Mouse (Mus musculus) forebrain, embryonic 15.5 days (tissue): ENCODE data around the gene Tbc1d30. TPM values are rescaled to one million over a fixed set of nuclear protein-coding genes. Genes with fewer than 3 reads are reported as not detected.

Experiments
- ATAC-seq: fragments of 200-750 bp; cut with Nextera tagmentation; replicated peaks from 2 replicates; pipeline ENCODE4 v1.8.0; 2017; ENCODE audit warnings: mild to moderate bottlenecking, moderate TSS enrichment, moderate library complexity
- H3K27ac ChIP-seq: fragments of 300-500 bp; sonication (generic); replicated peaks from 2 replicates; pipeline ENCODE4 v1.5.1; 2015; ENCODE audit warnings: mild to moderate bottlenecking, inconsistent platforms
- H3K27me3 ChIP-seq: fragments of 300-500 bp; sonication (generic); 2 replicates; pipeline ENCODE4 v1.6.1; 2015; ENCODE audit warnings: inconsistent platforms
- H3K36me3 ChIP-seq: fragments of 300-500 bp; sonication (generic); 2 replicates; pipeline ENCODE4 v1.6.1; 2015; ENCODE audit warnings: mild to moderate bottlenecking, inconsistent platforms
- H3K4me1 ChIP-seq: fragments of 300-500 bp; sonication (generic); 2 replicates; pipeline ENCODE4 v1.6.1; 2015; ENCODE audit warnings: inconsistent platforms
- H3K4me2 ChIP-seq: fragments of 300-500 bp; sonication (generic); replicated peaks from 2 replicates; pipeline ENCODE4 v1.6.1; 2015; ENCODE audit warnings: mild to moderate bottlenecking, inconsistent platforms
- H3K4me3 ChIP-seq: fragments of 300-500 bp; sonication (generic); 2 replicates; pipeline ENCODE4 v1.5.1; 2015; ENCODE audit warnings: mild to moderate bottlenecking, inconsistent platforms
- H3K9ac ChIP-seq: fragments of 300-500 bp; sonication (generic); replicated peaks from 2 replicates; pipeline ENCODE4 v1.6.1; 2015; ENCODE audit warnings: mild to moderate bottlenecking, inconsistent platforms
- H3K9me3 ChIP-seq: fragments of 300-500 bp; sonication (generic); 2 replicates; pipeline ENCODE4 v1.6.1; 2016; ENCODE audit warnings: inconsistent platforms
- WGBS: fragments of 180-500 bp; shearing (Covaris S2); methylation state at CpG from one replicate; pipeline ENCODE4 v1.1.7; 2015; ENCODE audit warnings: mixed read lengths; 5-methylcytosine and 5-hydroxymethylcytosine counted together
- polyA plus RNA-seq: library from polyadenylated mRNA; unstranded; fragments of >200 nt; fragmentation: Nextera tagmentation; extraction: Ambion mirVana; gene quantifications from 2 replicates; pipeline ENCODE4 v1.2.1, GENCODE M21; 2015

Tbc1d30 gene
- polyA plus RNA-seq = 8.5 and 9.1 TPM in 2 replicates

DNA sequence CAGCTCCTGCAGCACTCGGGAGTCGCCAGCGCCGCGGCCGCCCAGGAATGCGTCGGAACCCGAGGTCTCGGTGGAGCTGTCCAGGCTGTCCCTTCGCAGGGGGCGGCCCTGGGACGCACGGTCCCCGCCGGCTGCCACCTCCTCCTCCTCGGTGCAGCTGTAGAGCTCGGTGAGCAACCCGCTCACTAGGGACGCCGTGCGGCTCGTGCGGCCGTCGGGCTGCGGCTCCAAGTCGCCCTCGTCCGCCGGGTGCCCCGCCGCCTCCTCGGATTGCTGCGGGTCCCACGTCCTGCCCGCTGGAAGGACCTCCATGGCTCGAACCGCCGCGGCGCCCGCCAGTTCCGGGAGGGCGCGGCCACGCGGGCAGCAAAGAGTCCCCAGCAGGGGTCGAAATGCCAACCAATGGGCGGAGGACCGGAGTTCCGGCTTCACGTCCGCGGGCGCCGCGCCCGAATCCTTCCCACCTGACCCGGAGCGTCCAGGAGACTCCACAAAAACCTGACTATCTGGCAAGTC lies at the start of gene Tbc1d30:
TSS of gene Tbc1d30 (minus strand) at position 213 of the 516 bp plus-strand sequence.
- H3K9me3 ChIP-seq = no peaks in the 10 kb centered on the region
- peak within 1 kb of the TSS; percentile 48 for H3K4me3 ChIP-seq
- H3K27me3 ChIP-seq = peaks cover 31% of the 10 kb centered on the region
- H3K4me2 ChIP-seq = peak within 1 kb of the TSS; percentile 93
- ATAC-seq = no peak
- under 1% methylated on average over 59 of the region's 61 CpGs for WGBS
- peaks cover 17% of the 10 kb centered on the region for H3K4me1 ChIP-seq
- no peak within 1 kb of the TSS for H3K27ac ChIP-seq
- peak within 1 kb of the TSS; percentile 43 for H3K9ac ChIP-seq
- H3K36me3 ChIP-seq = no peaks in the 10 kb centered on the region

DNA sequence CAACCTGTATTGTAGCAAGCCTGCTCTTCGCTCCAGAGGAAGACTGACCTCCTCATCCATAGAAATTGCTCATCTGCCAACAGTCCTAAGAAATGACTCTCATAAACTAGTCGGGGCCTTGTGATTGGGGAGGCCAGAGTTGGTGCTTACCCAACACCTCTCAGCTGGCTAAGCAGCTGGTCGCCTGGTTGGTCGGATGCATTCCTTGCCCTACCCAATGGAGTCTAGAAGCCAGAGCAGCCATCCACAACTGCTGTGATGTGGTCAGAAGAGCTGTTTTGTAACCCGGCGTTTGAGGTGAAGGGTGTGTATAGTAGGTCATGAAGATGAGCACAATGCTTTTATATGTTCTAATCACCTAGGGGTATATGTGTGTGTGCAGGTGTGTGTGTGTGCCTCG lies 47.5 kb upstream of the Tbc1d30 start:
- Histone ChIP-seq H3K4me3 (no peak overlapping the region), H3K9me3 (no peaks in the 10 kb centered on the region), H3K27me3 (no peaks in the 10 kb centered on the region), H3K4me1 (no peaks in the 10 kb centered on the region), H3K4me2 (no peak overlapping the region), H3K36me3 (peaks cover 32% of the 10 kb centered on the region), H3K9ac (no peak overlapping the region), H3K27ac (no peak overlapping the region)
- no peak for ATAC-seq
- WGBS = 97% methylated on average over 7 of the region's 7 CpGs

DNA sequence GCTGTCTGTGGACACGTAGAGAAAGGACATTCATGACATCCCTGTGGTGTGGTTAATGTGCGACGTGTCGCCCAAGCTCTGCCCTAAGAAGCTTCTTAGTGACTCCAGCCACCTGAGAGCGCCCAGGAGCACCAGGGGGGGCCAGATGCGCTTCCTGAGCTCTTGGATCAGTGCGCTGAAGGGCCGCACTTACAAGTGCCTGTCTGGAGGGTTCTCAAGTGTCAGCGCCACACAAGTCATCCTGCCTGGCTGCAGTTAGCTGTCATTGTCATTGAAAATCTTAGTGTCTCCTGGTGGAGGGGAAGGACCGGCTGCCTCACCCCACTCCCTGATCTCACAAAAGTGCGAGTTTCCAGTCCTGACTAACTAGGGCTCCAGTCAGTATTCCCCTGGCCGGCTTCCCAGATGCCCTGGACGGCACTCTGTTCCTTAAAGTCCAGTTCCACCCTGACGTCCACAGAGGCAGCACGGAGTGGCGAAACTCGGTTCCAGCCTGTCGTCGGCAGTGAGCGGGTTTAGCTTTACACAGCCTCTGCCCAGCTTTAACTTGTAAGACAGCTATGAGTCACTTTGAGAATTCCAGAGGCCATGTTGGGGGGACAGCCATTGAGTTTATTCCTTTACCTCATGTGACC lies 44.6 kb upstream of the Tbc1d30 start:
- H3K4me2 ChIP-seq = no peak overlapping the region
- no peak overlapping the region for H3K9ac ChIP-seq
- no peak overlapping the region for H3K27ac ChIP-seq
- WGBS = 88% methylated on average over 20 of the region's 20 CpGs
- H3K27me3 ChIP-seq = no peaks in the 10 kb centered on the region
- no peak for ATAC-seq
- no peaks in the 10 kb centered on the region for H3K4me1 ChIP-seq
- peaks cover 61% of the 10 kb centered on the region for H3K36me3 ChIP-seq
- H3K4me3 ChIP-seq = no peak overlapping the region
- H3K9me3 ChIP-seq = no peaks in the 10 kb centered on the region

DNA sequence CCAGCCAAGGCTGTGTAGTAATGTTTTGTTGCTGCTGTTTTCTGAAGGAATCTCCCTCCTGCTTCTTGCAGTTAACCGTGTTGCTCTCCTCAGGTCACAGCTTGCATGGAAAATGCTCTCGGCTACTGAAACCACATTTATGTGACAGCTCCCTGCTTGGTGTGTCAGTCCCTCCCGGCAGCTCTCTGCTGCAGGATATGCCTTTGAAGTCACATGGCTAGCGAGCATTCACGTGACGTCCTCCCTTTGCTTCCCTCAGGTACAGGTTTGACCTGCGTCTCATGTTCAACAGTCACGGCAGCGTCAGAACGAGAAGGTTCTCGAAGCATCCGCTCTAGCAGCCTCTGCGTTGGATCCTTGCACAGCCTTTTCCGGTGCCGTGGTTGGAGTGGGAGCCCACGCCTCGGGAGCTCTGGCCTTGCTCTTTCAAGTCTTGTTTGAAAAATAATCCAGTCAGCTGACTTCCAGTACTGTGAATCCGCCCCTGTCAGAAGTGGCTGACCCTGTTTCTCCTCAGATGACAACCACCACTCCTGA lies 43.8 kb upstream of the Tbc1d30 start:
- Histone ChIP-seq H3K4me3 (no peak overlapping the region), H3K9me3 (no peaks in the 10 kb centered on the region), H3K4me1 (no peaks in the 10 kb centered on the region), H3K4me2 (no peak overlapping the region), H3K36me3 (peaks cover 65% of the 10 kb centered on the region), H3K9ac (no peak overlapping the region), H3K27me3 (no peaks in the 10 kb centered on the region), H3K27ac (no peak overlapping the region)
- ATAC-seq = no peak
- WGBS = 91% methylated on average over 18 of the region's 18 CpGs

DNA sequence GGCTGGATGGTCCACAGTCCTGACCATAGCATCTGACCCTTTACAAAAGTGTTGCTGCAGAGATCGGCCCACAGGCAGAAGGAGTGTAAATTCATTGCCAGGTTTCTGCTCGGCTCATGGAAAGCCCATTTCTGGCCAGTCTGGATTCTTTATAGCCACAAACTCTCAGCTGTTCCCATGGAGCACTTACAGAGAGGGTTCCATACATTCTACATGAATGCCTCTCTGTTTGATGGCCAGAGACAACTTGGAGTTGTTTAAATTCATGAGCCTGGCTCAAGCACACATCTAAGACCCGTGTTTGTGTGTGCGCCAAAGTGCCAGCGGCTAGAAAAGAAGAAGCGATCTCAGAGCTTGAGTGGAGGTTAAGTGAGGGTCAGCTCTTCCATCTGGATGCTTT lies 43.2 kb upstream of the Tbc1d30 start:
- H3K9me3 ChIP-seq = no peaks in the 10 kb centered on the region
- H3K9ac ChIP-seq = no peak overlapping the region
- H3K4me1 ChIP-seq = no peaks in the 10 kb centered on the region
- no peaks in the 10 kb centered on the region for H3K27me3 ChIP-seq
- 79% methylated on average over 6 of the region's 6 CpGs for WGBS
- H3K27ac ChIP-seq = no peak overlapping the region
- ATAC-seq = no peak
- peaks cover 65% of the 10 kb centered on the region for H3K36me3 ChIP-seq
- no peak overlapping the region for H3K4me2 ChIP-seq
- no peak overlapping the region for H3K4me3 ChIP-seq

DNA sequence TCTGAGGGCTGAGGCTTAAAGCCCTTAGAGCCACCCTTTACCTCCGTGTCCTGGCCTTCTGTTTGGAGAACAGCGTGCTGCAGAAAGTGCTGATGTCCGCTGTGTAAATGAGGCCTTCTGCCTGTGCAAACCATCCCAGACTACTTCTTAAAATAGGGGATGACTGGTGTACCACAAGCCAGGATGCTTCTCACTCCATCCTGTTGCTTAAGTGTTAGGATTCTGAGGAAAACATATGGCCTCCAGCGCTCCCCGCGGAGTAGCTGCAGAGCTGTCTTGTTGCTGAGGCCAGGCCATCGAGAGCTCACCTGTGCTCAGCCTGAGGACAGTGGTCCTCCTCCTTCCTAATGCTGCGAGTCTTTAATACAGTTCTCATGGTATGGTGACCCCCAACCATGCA lies 40.8 kb upstream of the Tbc1d30 start:
- WGBS = 93% methylated on average over 8 of the region's 8 CpGs
- no peak overlapping the region for H3K27ac ChIP-seq

DNA sequence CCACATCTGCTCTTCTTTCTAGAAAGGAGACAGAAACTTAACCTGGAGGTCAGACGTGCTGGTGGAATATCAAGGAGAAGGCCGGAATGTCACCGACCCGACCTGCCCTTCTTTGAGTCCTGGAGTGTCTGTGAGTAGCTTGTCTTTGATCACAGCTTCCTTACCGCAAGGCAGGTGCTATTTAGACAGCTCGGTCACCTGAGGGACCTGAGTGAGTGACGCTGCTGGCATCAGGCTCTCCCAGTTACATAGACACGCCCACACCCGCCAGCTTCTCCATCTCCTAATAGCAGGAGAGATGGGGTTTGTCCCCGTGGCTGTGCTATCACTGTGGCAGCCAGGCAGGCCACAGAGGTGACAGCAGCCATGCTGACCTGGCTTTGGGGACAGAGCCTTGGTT lies 39.5 kb upstream of the Tbc1d30 start:
- Histone ChIP-seq H3K27ac (no peak overlapping the region), H3K4me1 (no peaks in the 10 kb centered on the region), H3K27me3 (no peaks in the 10 kb centered on the region), H3K9me3 (no peaks in the 10 kb centered on the region), H3K36me3 (peaks cover 63% of the 10 kb centered on the region), H3K9ac (no peak overlapping the region), H3K4me2 (no peak overlapping the region), H3K4me3 (no peak overlapping the region)
- no peak for ATAC-seq
- 88% methylated on average over 10 of the region's 10 CpGs for WGBS

More for the DNA sequence above, 40.8 kb upstream of the Tbc1d30 start:
- H3K4me1 ChIP-seq = no peaks in the 10 kb centered on the region
- no peak overlapping the region for H3K4me3 ChIP-seq
- H3K9ac ChIP-seq = no peak overlapping the region
- H3K36me3 ChIP-seq = peaks cover 76% of the 10 kb centered on the region
- no peak for ATAC-seq
- H3K9me3 ChIP-seq = no peaks in the 10 kb centered on the region
- no peaks in the 10 kb centered on the region for H3K27me3 ChIP-seq
- no peak overlapping the region for H3K4me2 ChIP-seq

DNA sequence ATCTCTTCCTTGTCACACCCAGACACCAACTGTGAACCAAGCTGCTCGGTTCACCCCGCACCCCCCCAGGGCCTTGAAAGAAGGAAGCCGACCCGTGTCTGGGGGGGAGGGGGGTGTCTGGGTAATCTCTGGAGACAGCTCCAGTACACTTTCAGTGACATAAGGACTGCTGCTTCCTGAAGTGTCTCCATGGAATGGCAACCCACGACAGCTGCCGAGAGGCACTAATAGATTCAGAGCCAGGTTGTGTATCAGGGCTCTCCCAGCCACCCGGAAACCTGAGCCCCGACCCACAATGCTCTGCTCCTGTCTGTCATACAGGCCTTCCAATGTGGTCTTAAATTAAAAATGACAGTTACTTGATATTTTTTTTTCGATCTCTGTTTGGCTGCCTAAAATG lies 35.3 kb upstream of the Tbc1d30 start:
- no peaks in the 10 kb centered on the region for H3K9me3 ChIP-seq
- H3K4me2 ChIP-seq = no peak overlapping the region
- no peak overlapping the region for H3K9ac ChIP-seq
- ATAC-seq = no peak
- 65% methylated on average over 9 of the region's 9 CpGs for WGBS
- no peak overlapping the region for H3K4me3 ChIP-seq
- no peaks in the 10 kb centered on the region for H3K27me3 ChIP-seq
- H3K4me1 ChIP-seq = no peaks in the 10 kb centered on the region
- H3K36me3 ChIP-seq = peaks cover 49% of the 10 kb centered on the region
- H3K27ac ChIP-seq = no peak overlapping the region

DNA sequence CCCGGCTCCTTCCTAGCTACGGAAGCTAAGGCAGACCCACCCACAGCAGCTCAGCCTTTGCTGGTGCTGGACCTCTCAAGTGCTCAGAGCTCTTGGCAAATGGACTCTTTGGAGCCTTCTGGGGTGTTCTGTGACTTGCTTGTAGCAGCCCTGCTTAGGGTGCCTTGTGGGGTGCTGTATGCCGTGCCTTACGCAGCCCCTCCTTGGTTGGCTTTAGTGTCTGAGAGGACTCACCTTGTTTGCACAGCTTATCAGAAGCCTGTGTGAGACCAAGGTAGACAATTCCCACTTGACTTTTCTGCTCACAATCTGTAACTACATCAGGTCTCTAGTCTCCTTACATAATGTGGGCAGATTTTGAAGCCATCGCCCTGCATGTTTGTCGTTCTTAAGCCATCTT lies 34.6 kb upstream of the Tbc1d30 start:
- no peak overlapping the region for H3K27ac ChIP-seq
- H3K9ac ChIP-seq = no peak overlapping the region
- no peak overlapping the region for H3K4me3 ChIP-seq
- H3K4me1 ChIP-seq = no peaks in the 10 kb centered on the region
- H3K27me3 ChIP-seq = no peaks in the 10 kb centered on the region
- WGBS = 96% methylated on average over 6 of the region's 6 CpGs
- no peak for ATAC-seq
- no peak overlapping the region for H3K4me2 ChIP-seq
- H3K9me3 ChIP-seq = no peaks in the 10 kb centered on the region
- peaks cover 49% of the 10 kb centered on the region for H3K36me3 ChIP-seq

DNA sequence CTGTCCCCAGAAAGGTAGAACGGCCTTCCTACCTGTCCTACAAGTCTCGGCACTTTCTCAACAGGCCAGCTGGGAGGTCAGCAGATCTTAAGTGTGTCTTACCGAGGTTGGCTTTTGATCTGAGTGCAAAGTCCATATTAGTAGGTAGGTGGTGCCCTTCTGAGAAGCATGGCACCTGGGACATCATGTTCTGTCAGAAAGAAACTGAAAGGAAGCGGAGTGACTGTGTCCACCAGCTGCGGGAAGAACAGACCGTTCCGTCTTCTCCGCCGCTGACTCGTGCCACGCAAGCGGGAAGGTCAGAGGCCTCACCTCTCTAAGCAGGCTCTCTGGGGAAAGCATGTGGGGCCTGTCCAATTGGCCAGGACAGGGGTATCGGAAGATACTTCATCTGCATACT lies 33.6 kb upstream of the Tbc1d30 start:
- no peaks in the 10 kb centered on the region for H3K4me1 ChIP-seq
- H3K4me2 ChIP-seq = no peak overlapping the region
- no peaks in the 10 kb centered on the region for H3K27me3 ChIP-seq
- H3K9me3 ChIP-seq = no peaks in the 10 kb centered on the region
- ATAC-seq = no peak
- 94% methylated on average over 13 of the region's 13 CpGs for WGBS
- no peak overlapping the region for H3K4me3 ChIP-seq
- H3K27ac ChIP-seq = no peak overlapping the region
- H3K36me3 ChIP-seq = peaks cover 52% of the 10 kb centered on the region
- no peak overlapping the region for H3K9ac ChIP-seq

DNA sequence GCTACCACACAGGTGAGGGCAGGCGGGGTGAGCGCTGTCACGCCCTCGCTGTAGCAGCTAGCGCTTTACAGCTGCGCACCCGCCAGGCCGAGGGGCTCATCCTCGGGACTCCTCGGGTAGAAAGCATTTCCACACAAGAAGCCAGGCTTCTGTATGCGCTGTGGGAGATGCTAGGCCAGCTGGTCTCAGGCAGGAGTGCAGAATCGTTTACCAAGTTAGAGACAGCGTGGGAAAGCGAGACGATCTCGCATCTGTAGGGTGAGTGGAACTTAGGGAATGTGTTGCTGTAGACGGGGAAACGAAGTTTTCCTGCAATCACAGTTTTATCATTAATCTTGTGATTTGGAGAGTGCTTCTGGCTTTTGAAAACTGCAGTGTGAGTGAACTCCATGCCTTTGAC lies 30.2 kb upstream of the Tbc1d30 start:
- H3K27ac ChIP-seq = no peak overlapping the region
- H3K27me3 ChIP-seq = no peaks in the 10 kb centered on the region
- no peak overlapping the region for H3K9ac ChIP-seq
- H3K4me2 ChIP-seq = no peak overlapping the region
- no peak for ATAC-seq
- no peak overlapping the region for H3K4me3 ChIP-seq
- no peaks in the 10 kb centered on the region for H3K9me3 ChIP-seq
- peaks cover 69% of the 10 kb centered on the region for H3K36me3 ChIP-seq
- 95% methylated on average over 18 of the region's 18 CpGs for WGBS
- no peaks in the 10 kb centered on the region for H3K4me1 ChIP-seq

DNA sequence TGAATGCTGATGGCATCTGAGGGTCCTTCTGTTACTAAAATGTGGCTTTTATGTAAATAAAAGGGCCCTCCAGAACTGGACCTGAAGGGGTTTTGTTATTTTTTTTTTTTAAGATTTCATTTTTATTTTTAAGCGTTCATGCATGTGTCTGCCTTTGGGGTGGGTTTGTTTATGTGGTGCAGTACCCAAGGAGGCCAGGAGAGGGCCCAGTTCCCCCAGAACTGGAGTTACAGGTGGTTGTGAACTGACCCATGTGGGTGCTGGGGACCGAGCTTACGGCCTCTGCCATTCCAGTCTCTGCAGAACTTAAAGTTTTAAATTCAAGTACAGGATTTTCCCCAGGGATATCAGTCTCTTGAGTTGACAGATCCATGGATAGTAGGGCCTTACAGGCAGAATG lies 28.3 kb upstream of the Tbc1d30 start:
- Histone ChIP-seq H3K36me3 (peaks cover 77% of the 10 kb centered on the region), H3K9ac (no peak overlapping the region), H3K4me2 (no peak overlapping the region), H3K9me3 (no peaks in the 10 kb centered on the region), H3K27me3 (no peaks in the 10 kb centered on the region), H3K27ac (no peak overlapping the region), H3K4me1 (no peaks in the 10 kb centered on the region), H3K4me3 (no peak overlapping the region)
- no peak for ATAC-seq
- 96% methylated on average over 3 of the region's 3 CpGs for WGBS
